Mouse (Mus musculus): Measurements from ENCODE around the gene Pld5. TPM values are rescaled to one million over a fixed set of nuclear protein-coding genes. Genes with fewer than 3 reads are reported as not detected.

The Pld5 gene
- polyA plus RNA-seq, 1 experiment from 2014 or later, result 6.8 TPM

- Histone ChIP-seq H3K4me2 (peak overlapping the region; percentile 50), H3K36me3 (no peaks in the 10 kb centered on the region), H3K27me3 (no peaks in the 10 kb centered on the region), H3K9ac (peak overlapping the region; percentile 15; the same call in 1 of the 2 replicates), H3K4me1 (replicated peaks) (peaks cover 13% of the 10 kb centered on the region), H3K4me3 (peak overlapping the region; percentile 10), H3K9me3 (no peaks in the 10 kb centered on the region), H3K27ac (replicated peaks) (peak overlapping the region; percentile 27)
- peak; percentile 65 for ATAC-seq (ENCODE audit: low FRiP score, low read depth)
- 12% methylated on average over 17 of the region's 17 CpGs for WGBS
Observed at GRCm38 (mm10) chr1:176213645-176214221, 61.4 kb downstream of the Pld5 start.

GRCm38 (mm10) chr1:176212922-176213644 lies 62.0 kb downstream of the Pld5 start:
- Histone ChIP-seq H3K27me3 (no peaks in the 10 kb centered on the region), H3K4me3 (peak overlapping the region; percentile 10), H3K36me3 (no peaks in the 10 kb centered on the region), H3K9me3 (no peaks in the 10 kb centered on the region), H3K4me2 (peak overlapping the region; percentile 50), H3K9ac (peak overlapping the region; percentile 15; the same call in 1 of the 2 replicates), H3K4me1 (replicated peaks) (peaks cover 13% of the 10 kb centered on the region), H3K27ac (replicated peaks) (peak overlapping the region; percentile 27; the same call in 1 of the 2 replicates)
- 57% methylated on average over 9 of the region's 9 CpGs for WGBS
- ATAC-seq (ENCODE audit: low FRiP score, low read depth), result peak; percentile 54; the same call in 1 of the 2 replicates

- H3K4me3 ChIP-seq, result no peak overlapping the region
- no peak overlapping the region for H3K4me2 ChIP-seq
- ATAC-seq (ENCODE audit: low FRiP score, low read depth), result no peak
- H3K9ac ChIP-seq, result no peak overlapping the region
- no peaks in the 10 kb centered on the region for H3K9me3 ChIP-seq
- WGBS, result 88% methylated on average over 1 of the region's 1 CpGs
- no peaks in the 10 kb centered on the region for H3K36me3 ChIP-seq
- no peak overlapping the region for H3K27ac ChIP-seq (replicated peaks)
- peaks cover 13% of the 10 kb centered on the region for H3K4me1 ChIP-seq (replicated peaks)
- H3K27me3 ChIP-seq, result no peaks in the 10 kb centered on the region
Observed at GRCm38 (mm10) chr1:176210803-176211202, 64.3 kb downstream of the Pld5 start.

GRCm38 (mm10) chr1:176208014-176208413 lies 67.1 kb downstream of the Pld5 start:
- Histone ChIP-seq H3K4me3 (no peak overlapping the region), H3K36me3 (no peaks in the 10 kb centered on the region), H3K4me1 (replicated peaks) (peaks cover under 1% of the 10 kb centered on the region; the same call in 1 of the 2 replicates), H3K27ac (replicated peaks) (no peak overlapping the region), H3K9me3 (no peaks in the 10 kb centered on the region), H3K9ac (no peak overlapping the region), H3K27me3 (no peaks in the 10 kb centered on the region), H3K4me2 (no peak overlapping the region)
- ATAC-seq (ENCODE audit: low FRiP score, low read depth), result no peak
- 91% methylated on average over 2 of the region's 2 CpGs for WGBS

- Histone ChIP-seq H3K9me3 (no peaks in the 10 kb centered on the region), H3K36me3 (no peaks in the 10 kb centered on the region), H3K27ac (replicated peaks) (no peak overlapping the region), H3K9ac (no peak overlapping the region), H3K4me3 (no peak overlapping the region), H3K27me3 (no peaks in the 10 kb centered on the region), H3K4me2 (no peak overlapping the region), H3K4me1 (replicated peaks) (no peaks in the 10 kb centered on the region)
- 84% methylated on average over 3 of the region's 3 CpGs for WGBS
- no peak for ATAC-seq (ENCODE audit: low FRiP score, low read depth)
Observed at GRCm38 (mm10) chr1:176202360-176202759, 72.8 kb downstream of the Pld5 start.

- no peaks in the 10 kb centered on the region for H3K27me3 ChIP-seq
- no peak overlapping the region for H3K4me2 ChIP-seq
- H3K4me1 ChIP-seq (replicated peaks), result no peaks in the 10 kb centered on the region
- H3K9ac ChIP-seq, result no peak overlapping the region
- ATAC-seq (ENCODE audit: low FRiP score, low read depth), result no peak
- no peaks in the 10 kb centered on the region for H3K9me3 ChIP-seq
- no peak overlapping the region for H3K27ac ChIP-seq (replicated peaks)
- 70% methylated on average over 6 of the region's 6 CpGs for WGBS
- H3K36me3 ChIP-seq, result no peaks in the 10 kb centered on the region
- no peak overlapping the region for H3K4me3 ChIP-seq
Observed at GRCm38 (mm10) chr1:176197036-176197766, 77.9 kb downstream of the Pld5 start.

GRCm38 (mm10) chr1:176196341-176196740 lies 78.8 kb downstream of the Pld5 start:
- Histone ChIP-seq H3K9ac (no peak overlapping the region), H3K9me3 (no peaks in the 10 kb centered on the region), H3K4me2 (no peak overlapping the region), H3K4me1 (replicated peaks) (0 out of 2 replicates have a peak, but pooled peaks cover 2% of the 10 kb centered on the region), H3K4me3 (no peak overlapping the region), H3K27me3 (no peaks in the 10 kb centered on the region), H3K27ac (replicated peaks) (no peak overlapping the region), H3K36me3 (no peaks in the 10 kb centered on the region)
- no peak for ATAC-seq (ENCODE audit: low FRiP score, low read depth)
- 92% methylated on average over 4 of the region's 4 CpGs for WGBS

- no peaks in the 10 kb centered on the region for H3K36me3 ChIP-seq
- H3K27me3 ChIP-seq, result no peaks in the 10 kb centered on the region
- H3K27ac ChIP-seq (replicated peaks), result no peak overlapping the region
- 75% methylated on average over 2 of the region's 2 CpGs for WGBS
- H3K9me3 ChIP-seq, result no peaks in the 10 kb centered on the region
- H3K4me3 ChIP-seq, result no peak overlapping the region
- ATAC-seq (ENCODE audit: low FRiP score, low read depth), result no peak
- H3K4me1 ChIP-seq (replicated peaks), result 0 out of 2 replicates have a peak, but pooled peaks cover 2% of the 10 kb centered on the region
- no peak overlapping the region for H3K4me2 ChIP-seq
- H3K9ac ChIP-seq, result no peak overlapping the region
Observed at GRCm38 (mm10) chr1:176194727-176195126, 80.4 kb downstream of the Pld5 start.

GRCm38 (mm10) chr1:176183991-176184390 lies 91.1 kb downstream of the Pld5 start:
- Histone ChIP-seq H3K4me3 (no peak overlapping the region), H3K36me3 (no peaks in the 10 kb centered on the region), H3K4me1 (replicated peaks) (no peaks in the 10 kb centered on the region), H3K9me3 (no peaks in the 10 kb centered on the region), H3K27me3 (no peaks in the 10 kb centered on the region), H3K4me2 (no peak overlapping the region), H3K27ac (replicated peaks) (no peak overlapping the region), H3K9ac (no peak overlapping the region)
- whole genome bisulfite sequencing, result 57% methylated on average over 6 of the region's 6 CpGs
- ATAC-seq (ENCODE audit: low FRiP score, low read depth), result no peak

GRCm38 (mm10) chr1:176174971-176175370 lies 100.1 kb downstream of the Pld5 start:
- Histone ChIP-seq H3K4me2 (no peak overlapping the region), H3K9me3 (no peaks in the 10 kb centered on the region), H3K36me3 (no peaks in the 10 kb centered on the region), H3K9ac (no peak overlapping the region), H3K4me3 (no peak overlapping the region), H3K27ac (replicated peaks) (no peak overlapping the region), H3K4me1 (replicated peaks) (0 out of 2 replicates have a peak, but pooled peaks cover 5% of the 10 kb centered on the region), H3K27me3 (no peaks in the 10 kb centered on the region)
- 56% methylated on average over 1 of the region's 1 CpGs for WGBS
- no peak for ATAC-seq (ENCODE audit: low FRiP score, low read depth)

GRCm38 (mm10) chr1:176167784-176168183 lies 107.3 kb downstream of the Pld5 start:
- Histone ChIP-seq H3K4me2 (no peak overlapping the region), H3K27ac (replicated peaks) (no peak overlapping the region), H3K4me1 (replicated peaks) (no peaks in the 10 kb centered on the region; the same call in 1 of the 2 replicates), H3K27me3 (no peaks in the 10 kb centered on the region), H3K36me3 (no peaks in the 10 kb centered on the region), H3K9me3 (no peaks in the 10 kb centered on the region), H3K9ac (no peak overlapping the region), H3K4me3 (no peak overlapping the region)
- ATAC-seq (ENCODE audit: low FRiP score, low read depth), result no peak
- WGBS, result 59% methylated on average over 5 of the region's 5 CpGs

GRCm38 (mm10) chr1:176167114-176167513 lies 108.0 kb downstream of the Pld5 start:
- 46% methylated on average over 2 of the region's 2 CpGs for WGBS
- no peak overlapping the region for H3K4me3 ChIP-seq
- H3K4me2 ChIP-seq, result no peak overlapping the region
- ATAC-seq (ENCODE audit: low FRiP score, low read depth), result no peak
- H3K36me3 ChIP-seq, result no peaks in the 10 kb centered on the region
- H3K4me1 ChIP-seq (replicated peaks), result no peaks in the 10 kb centered on the region; the same call in 1 of the 2 replicates
- H3K9me3 ChIP-seq, result no peaks in the 10 kb centered on the region
- no peaks in the 10 kb centered on the region for H3K27me3 ChIP-seq
- H3K9ac ChIP-seq, result no peak overlapping the region
- no peak overlapping the region for H3K27ac ChIP-seq (replicated peaks)
